Mouse (Mus musculus) heart, embryonic 12.5 days (tissue): ENCODE data around the gene Mccc1. TPM values are rescaled to one million over a fixed set of nuclear protein-coding genes. Genes with fewer than 3 reads are reported as not detected.
A peak's percentile ranks its signal among the peaks of the same experiment; 100 is the strongest.

Experiments
- ATAC-seq: fragments of 200-750 bp; cut with Nextera tagmentation; 2 replicates; pipeline ENCODE4 v1.8.0; 2017; ENCODE audit warnings: moderate TSS enrichment, moderate library complexity; ENCODE audit not compliant: insufficient number of reproducible peaks, low FRiP score
- H3K27ac ChIP-seq: fragments of 300-500 bp; sonication (generic); 2 replicates; pipeline ENCODE4 v1.5.1; 2016; ENCODE audit warnings: mild to moderate bottlenecking, moderate library complexity; ENCODE audit not compliant: poor library complexity, severe bottlenecking
- H3K27me3 ChIP-seq: fragments of 300-500 bp; sonication (generic); replicated peaks from 2 replicates; pipeline ENCODE4 v1.6.1; 2016; ENCODE audit warnings: mild to moderate bottlenecking, moderate library complexity
- H3K36me3 ChIP-seq: fragments of 300-500 bp; sonication (generic); 2 replicates; pipeline ENCODE4 v1.6.1; 2016; ENCODE audit warnings: mild to moderate bottlenecking, moderate library complexity
- H3K4me1 ChIP-seq: fragments of 300-500 bp; sonication (generic); replicated peaks from 2 replicates; pipeline ENCODE4 v1.6.1; 2016; ENCODE audit warnings: mild to moderate bottlenecking
- H3K4me2 ChIP-seq: fragments of 300-500 bp; sonication (generic); 2 replicates; pipeline ENCODE4 v1.6.1; 2016; ENCODE audit warnings: mild to moderate bottlenecking, moderate library complexity
- H3K4me3 ChIP-seq: fragments of 300-500 bp; sonication (generic); 2 replicates; pipeline ENCODE4 v1.5.1; 2016; ENCODE audit warnings: mild to moderate bottlenecking
- H3K9ac ChIP-seq: fragments of 300-500 bp; sonication (generic); 2 replicates; pipeline ENCODE4 v1.6.1; 2016; ENCODE audit warnings: mild to moderate bottlenecking, moderate library complexity
- H3K9me3 ChIP-seq: fragments of 300-500 bp; sonication (generic); replicated peaks from 2 replicates; pipeline ENCODE4 v1.6.1; 2016; ENCODE audit warnings: mild to moderate bottlenecking, moderate library complexity
- WGBS: fragments of 180-500 bp; shearing (Covaris S2); methylation state at CpG from one replicate; pipeline ENCODE4 v1.1.7; 2016; 5-methylcytosine and 5-hydroxymethylcytosine counted together
- polyA plus RNA-seq: library from polyadenylated mRNA; unstranded; fragments of >200 nt; fragmentation: Nextera tagmentation; extraction: Ambion mirVana; gene quantifications from 2 replicates; pipeline ENCODE4 v1.2.1, GENCODE M21; 2016

Gene Mccc1
- polyA plus RNA-seq, 1 experiment from 2014 or later = 50.7 TPM

DNA sequence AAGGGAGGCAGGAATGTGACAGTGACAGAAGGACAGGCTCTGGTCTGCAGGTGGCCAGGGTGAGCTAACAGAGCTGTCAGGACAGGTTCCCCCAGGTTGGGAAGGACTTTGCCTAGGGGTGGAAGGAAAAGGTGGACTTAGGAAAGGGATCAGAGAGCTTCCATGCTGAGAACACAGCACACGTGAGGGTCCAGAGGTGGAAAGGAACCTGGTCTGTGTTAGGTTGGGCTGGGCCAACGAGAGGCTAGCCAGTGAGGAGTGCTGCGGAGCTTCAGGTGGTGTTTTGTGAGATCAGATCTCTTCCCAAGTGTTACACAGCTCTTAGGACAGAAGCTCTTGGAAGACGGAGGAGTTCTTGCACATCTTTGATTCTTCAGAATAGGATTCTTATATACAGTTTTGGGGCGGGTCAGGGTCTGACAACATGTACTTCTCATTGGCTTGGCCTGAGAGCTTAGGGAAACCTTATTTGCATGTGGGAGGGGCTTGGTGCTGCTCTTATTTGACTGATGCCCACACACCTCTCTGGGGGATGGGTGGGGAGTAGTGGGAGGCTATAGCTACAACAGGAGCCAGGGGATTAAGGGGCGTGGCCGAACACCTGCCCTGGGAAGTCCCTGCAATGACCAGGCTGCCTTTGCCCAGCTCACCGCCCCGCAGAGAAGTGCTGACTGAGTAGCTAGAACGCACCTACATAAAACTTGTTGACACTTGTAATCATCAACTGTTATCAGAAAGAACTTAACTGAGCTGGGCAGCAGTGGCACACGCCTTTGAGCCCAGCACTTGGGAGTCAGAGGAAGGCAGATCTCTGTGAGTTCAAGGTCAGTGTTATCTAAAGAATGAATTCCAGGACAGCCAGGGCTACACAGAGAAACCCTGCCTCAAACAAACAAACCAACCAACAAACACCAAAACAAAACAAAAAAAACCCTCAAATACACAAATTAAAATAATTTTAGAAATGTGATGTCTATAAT lies 5.6 kb downstream of the Mccc1 start:
- H3K4me3 ChIP-seq = no peak overlapping the region
- WGBS = 52% methylated on average over 11 of the region's 11 CpGs
- 0 out of 2 replicates have a peak, but pooled peaks have one; percentile 42 for ATAC-seq
- H3K4me1 ChIP-seq = peaks cover 21% of the 10 kb centered on the region; the same call in 1 of the 2 replicates
- H3K36me3 ChIP-seq = peaks cover 19% of the 10 kb centered on the region
- no peak overlapping the region for H3K9ac ChIP-seq
- H3K27ac ChIP-seq = peak overlapping the region; percentile 28
- peak overlapping the region; percentile 1; the same call in 1 of the 2 replicates for H3K4me2 ChIP-seq
- no peaks in the 10 kb centered on the region for H3K9me3 ChIP-seq
- H3K27me3 ChIP-seq = no peaks in the 10 kb centered on the region

- no peak overlapping the region for H3K9ac ChIP-seq
- H3K27ac ChIP-seq = no peak overlapping the region
- no peak overlapping the region for H3K4me3 ChIP-seq
- H3K4me1 ChIP-seq = peaks cover 17% of the 10 kb centered on the region; the same call in 1 of the 2 replicates
- 87% methylated on average over 7 of the region's 7 CpGs for WGBS
- no peak for ATAC-seq
- no peaks in the 10 kb centered on the region for H3K9me3 ChIP-seq
- no peaks in the 10 kb centered on the region for H3K27me3 ChIP-seq
- H3K36me3 ChIP-seq = peaks cover 52% of the 10 kb centered on the region
- no peak overlapping the region for H3K4me2 ChIP-seq
These were observed 9.8 kb downstream of the Mccc1 start for GRCm38 (mm10) chr3:35990715-35991114.

- Histone ChIP-seq H3K9ac (no peak overlapping the region), H3K4me2 (no peak overlapping the region), H3K9me3 (no peaks in the 10 kb centered on the region), H3K27me3 (no peaks in the 10 kb centered on the region), H3K4me1 (0 out of 2 replicates have a peak, but pooled peaks cover 2% of the 10 kb centered on the region), H3K4me3 (no peak overlapping the region), H3K27ac (no peak overlapping the region), H3K36me3 (peaks cover 58% of the 10 kb centered on the region)
- WGBS = 93% methylated on average over 6 of the region's 6 CpGs
- no peak for ATAC-seq
These were observed 12.4 kb downstream of the Mccc1 start for GRCm38 (mm10) chr3:35988031-35988430.

- WGBS = 57% methylated on average over 6 of the region's 6 CpGs
- no peak overlapping the region for H3K4me3 ChIP-seq
- H3K27me3 ChIP-seq = no peaks in the 10 kb centered on the region
- 0 out of 2 replicates have a peak, but pooled peaks cover 2% of the 10 kb centered on the region for H3K4me1 ChIP-seq
- no peak overlapping the region for H3K4me2 ChIP-seq
- no peak overlapping the region for H3K9ac ChIP-seq
- 0 out of 2 replicates have a peak overlapping the region, but pooled peaks have one; percentile 18 for H3K27ac ChIP-seq
- no peak for ATAC-seq
- no peaks in the 10 kb centered on the region for H3K9me3 ChIP-seq
- H3K36me3 ChIP-seq = peaks cover 69% of the 10 kb centered on the region
These were observed 14.2 kb downstream of the Mccc1 start for GRCm38 (mm10) chr3:35986266-35986665.

- no peaks in the 10 kb centered on the region for H3K27me3 ChIP-seq
- no peaks in the 10 kb centered on the region for H3K9me3 ChIP-seq
- no peak overlapping the region for H3K9ac ChIP-seq
- H3K27ac ChIP-seq = no peak overlapping the region
- no peak for ATAC-seq
- H3K4me2 ChIP-seq = no peak overlapping the region
- no peak overlapping the region for H3K4me3 ChIP-seq
- 0 out of 2 replicates have a peak, but pooled peaks cover 2% of the 10 kb centered on the region for H3K4me1 ChIP-seq
- 65% methylated on average over 7 of the region's 7 CpGs for WGBS
- H3K36me3 ChIP-seq = peaks cover 48% of the 10 kb centered on the region
These were observed 26.9 kb downstream of the Mccc1 start for GRCm38 (mm10) chr3:35973551-35973950.

GRCm38 (mm10) chr3:35972985-35973384 lies 27.5 kb downstream of the Mccc1 start:
- H3K9ac ChIP-seq = no peak overlapping the region
- WGBS = 77% methylated on average over 4 of the region's 4 CpGs
- ATAC-seq = no peak
- 0 out of 2 replicates have a peak, but pooled peaks cover 2% of the 10 kb centered on the region for H3K4me1 ChIP-seq
- no peak overlapping the region for H3K27ac ChIP-seq
- no peak overlapping the region for H3K4me2 ChIP-seq
- H3K4me3 ChIP-seq = no peak overlapping the region
- H3K27me3 ChIP-seq = no peaks in the 10 kb centered on the region
- no peaks in the 10 kb centered on the region for H3K9me3 ChIP-seq
- peaks cover 48% of the 10 kb centered on the region for H3K36me3 ChIP-seq

DNA sequence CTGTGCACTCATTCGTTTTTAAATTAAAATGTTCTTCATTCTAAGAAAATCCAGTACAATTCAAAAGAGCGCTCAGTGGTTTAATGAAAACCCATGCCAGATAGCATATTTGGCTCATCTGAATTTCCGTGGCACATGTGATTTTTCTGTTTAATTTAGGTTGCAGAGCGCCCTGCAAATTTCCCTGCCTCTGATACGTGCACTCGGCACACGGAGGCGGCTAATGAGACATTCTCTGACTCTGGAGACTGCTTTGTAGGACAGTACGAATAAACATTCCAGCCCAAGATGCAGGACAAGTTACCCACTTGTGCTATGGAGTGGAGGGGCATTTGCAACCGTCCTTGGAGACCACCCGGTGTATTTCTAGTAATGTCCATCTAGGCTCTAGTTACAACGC lies 29.3 kb downstream of the Mccc1 start:
- Histone ChIP-seq H3K9me3 (no peaks in the 10 kb centered on the region), H3K27me3 (no peaks in the 10 kb centered on the region), H3K4me1 (0 out of 2 replicates have a peak, but pooled peaks cover 2% of the 10 kb centered on the region), H3K4me2 (no peak overlapping the region), H3K36me3 (peaks cover 47% of the 10 kb centered on the region), H3K27ac (no peak overlapping the region), H3K9ac (no peak overlapping the region), H3K4me3 (no peak overlapping the region)
- WGBS = 88% methylated on average over 12 of the region's 12 CpGs
- ATAC-seq = no peak

DNA sequence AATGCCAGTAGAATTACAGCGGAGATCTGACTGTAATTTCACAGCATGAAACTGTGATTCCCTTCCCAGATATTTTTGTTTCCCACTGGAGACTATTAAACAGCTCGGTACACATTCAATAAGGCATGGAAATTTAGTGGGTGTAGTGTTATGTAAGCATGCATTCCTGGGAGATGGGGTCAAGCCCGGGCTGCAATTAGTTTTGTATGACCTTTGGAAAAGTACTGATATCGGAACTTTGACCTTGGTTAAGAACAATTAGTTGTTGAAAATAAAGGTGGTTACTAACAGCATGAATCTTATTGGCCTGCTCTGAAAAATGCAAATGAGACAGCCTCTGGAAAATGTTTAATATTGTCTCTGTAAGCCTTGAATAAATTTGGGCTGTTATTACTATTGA lies 30.0 kb downstream of the Mccc1 start:
- no peak for ATAC-seq
- no peak overlapping the region for H3K4me2 ChIP-seq
- WGBS = 88% methylated on average over 4 of the region's 4 CpGs
- no peaks in the 10 kb centered on the region for H3K27me3 ChIP-seq
- H3K4me1 ChIP-seq = 0 out of 2 replicates have a peak, but pooled peaks cover 2% of the 10 kb centered on the region
- H3K36me3 ChIP-seq = peaks cover 41% of the 10 kb centered on the region
- no peak overlapping the region for H3K9ac ChIP-seq
- H3K27ac ChIP-seq = no peak overlapping the region
- H3K9me3 ChIP-seq = no peaks in the 10 kb centered on the region
- no peak overlapping the region for H3K4me3 ChIP-seq

- Histone ChIP-seq H3K36me3 (peaks cover 39% of the 10 kb centered on the region), H3K4me3 (no peak overlapping the region), H3K4me2 (no peak overlapping the region), H3K4me1 (no peaks in the 10 kb centered on the region), H3K9me3 (no peaks in the 10 kb centered on the region), H3K27me3 (no peaks in the 10 kb centered on the region), H3K9ac (no peak overlapping the region), H3K27ac (no peak overlapping the region)
- WGBS = 89% methylated on average over 8 of the region's 8 CpGs
- no peak for ATAC-seq
These were observed 33.0 kb downstream of the Mccc1 start for GRCm38 (mm10) chr3:35967366-35967921.

GRCm38 (mm10) chr3:35966493-35966892 lies 34.0 kb downstream of the Mccc1 start:
- H3K27ac ChIP-seq = no peak overlapping the region
- no peaks in the 10 kb centered on the region for H3K27me3 ChIP-seq
- ATAC-seq = no peak
- H3K9me3 ChIP-seq = no peaks in the 10 kb centered on the region
- 81% methylated on average over 2 of the region's 2 CpGs for WGBS
- H3K36me3 ChIP-seq = peaks cover 39% of the 10 kb centered on the region
- no peak overlapping the region for H3K4me3 ChIP-seq
- no peak overlapping the region for H3K4me2 ChIP-seq
- no peak overlapping the region for H3K9ac ChIP-seq
- no peaks in the 10 kb centered on the region for H3K4me1 ChIP-seq

DNA sequence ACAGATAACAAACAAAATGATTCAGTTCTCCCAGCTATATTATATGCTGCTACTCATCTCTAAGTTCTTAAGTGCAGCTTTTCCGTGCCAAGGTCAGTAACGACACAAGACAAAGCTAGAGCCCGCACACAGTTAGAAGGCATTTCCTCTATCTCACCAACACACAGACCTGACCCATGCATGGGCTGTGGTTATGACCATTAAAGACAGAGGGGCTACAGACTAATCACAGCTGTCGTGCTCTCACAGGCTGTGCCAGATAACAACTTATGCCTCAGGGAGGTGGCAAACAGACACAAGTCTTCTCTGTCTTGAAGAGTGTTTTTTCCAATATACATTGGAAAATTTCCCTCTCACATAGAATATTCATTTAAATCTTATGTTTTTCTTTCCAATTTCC lies 35.5 kb downstream of the Mccc1 start:
- H3K36me3 ChIP-seq = peaks cover 49% of the 10 kb centered on the region
- H3K27me3 ChIP-seq = no peaks in the 10 kb centered on the region
- H3K9me3 ChIP-seq = no peaks in the 10 kb centered on the region
- H3K4me3 ChIP-seq = no peak overlapping the region
- no peak overlapping the region for H3K9ac ChIP-seq
- H3K4me1 ChIP-seq = no peaks in the 10 kb centered on the region
- H3K4me2 ChIP-seq = no peak overlapping the region
- WGBS = 54% methylated on average over 4 of the region's 4 CpGs
- ATAC-seq = no peak
- no peak overlapping the region for H3K27ac ChIP-seq
